Mouse (Mus musculus) thymus, adult 2 months (tissue): ENCODE data around the gene Kif17. TPM values are rescaled to one million over a fixed set of nuclear protein-coding genes. Genes with fewer than 3 reads are reported as not detected.
A peak's percentile ranks its signal among the peaks of the same experiment; 100 is the strongest.

Experiments used
- DNase-seq: peaks from one replicate; pipeline ENCODE4 v3.0.0; 2021
- H3K27ac ChIP-seq: fragments of 200-500 bp; 2 replicates; pipeline ENCODE4 v1.5.1; 2012; ENCODE audit warnings: low read length, control low read depth; ENCODE audit not compliant: control insufficient read depth, insufficient read depth
- H3K27me3 ChIP-seq: fragments of 200-500 bp; 2 replicates; pipeline ENCODE4 v1.6.1; 2012; ENCODE audit warnings: mild to moderate bottlenecking, low read length, moderate library complexity, mixed read lengths; ENCODE audit not compliant: control insufficient read depth, insufficient read depth
- H3K36me3 ChIP-seq: fragments of 200-500 bp; 2 replicates; pipeline ENCODE4 v1.6.1; 2012; ENCODE audit warnings: mild to moderate bottlenecking, low read length, moderate library complexity; ENCODE audit not compliant: control insufficient read depth, insufficient read depth
- H3K4me1 ChIP-seq: fragments of 200-500 bp; replicated peaks from 2 replicates; pipeline ENCODE4 v1.6.1; 2012; ENCODE audit warnings: low read length; ENCODE audit not compliant: control insufficient read depth, insufficient read depth
- H3K4me3 ChIP-seq: fragments of 200-500 bp; 2 replicates; pipeline ENCODE4 v1.5.1; 2012; ENCODE audit warnings: mild to moderate bottlenecking, low read length, control low read depth, moderate library complexity; ENCODE audit not compliant: control insufficient read depth, insufficient read depth
- CTCF ChIP-seq: fragments of 200-500 bp; IDR thresholded peaks from 2 replicates; pipeline ENCODE4 v1.5.1; 2012; ENCODE audit warnings: mild to moderate bottlenecking, control low read depth, low read length, moderate library complexity, borderline replicate concordance; ENCODE audit not compliant: control insufficient read depth, poor library complexity, insufficient read depth; ENCODE audit errors: extremely low read depth
- POLR2A ChIP-seq: fragments of 200-500 bp; IDR thresholded peaks from 2 replicates; pipeline ENCODE4 v1.6.1; 2012; ENCODE audit warnings: mild to moderate bottlenecking, low read length, control low read depth, moderate library complexity; ENCODE audit not compliant: control insufficient read depth, poor library complexity, insufficient read depth; ENCODE audit errors: extremely low read depth
- WGBS: fragments of 180-500 bp; shearing (Covaris S2); methylation state at CpG from one replicate; pipeline ENCODE4 v1.1.7; 2018; 5-methylcytosine and 5-hydroxymethylcytosine counted together
- polyA plus RNA-seq: library from polyadenylated mRNA; depleted of rRNA; stranded (reverse); fragments of >200 nt; gene quantifications from 2 replicates; pipeline ENCODE4 v1.2.3, GENCODE M21; 2012; rRNA removed

Gene Kif17
- polyA plus RNA-seq: 1.3 and 1.6 TPM in 2 replicates

DNA sequence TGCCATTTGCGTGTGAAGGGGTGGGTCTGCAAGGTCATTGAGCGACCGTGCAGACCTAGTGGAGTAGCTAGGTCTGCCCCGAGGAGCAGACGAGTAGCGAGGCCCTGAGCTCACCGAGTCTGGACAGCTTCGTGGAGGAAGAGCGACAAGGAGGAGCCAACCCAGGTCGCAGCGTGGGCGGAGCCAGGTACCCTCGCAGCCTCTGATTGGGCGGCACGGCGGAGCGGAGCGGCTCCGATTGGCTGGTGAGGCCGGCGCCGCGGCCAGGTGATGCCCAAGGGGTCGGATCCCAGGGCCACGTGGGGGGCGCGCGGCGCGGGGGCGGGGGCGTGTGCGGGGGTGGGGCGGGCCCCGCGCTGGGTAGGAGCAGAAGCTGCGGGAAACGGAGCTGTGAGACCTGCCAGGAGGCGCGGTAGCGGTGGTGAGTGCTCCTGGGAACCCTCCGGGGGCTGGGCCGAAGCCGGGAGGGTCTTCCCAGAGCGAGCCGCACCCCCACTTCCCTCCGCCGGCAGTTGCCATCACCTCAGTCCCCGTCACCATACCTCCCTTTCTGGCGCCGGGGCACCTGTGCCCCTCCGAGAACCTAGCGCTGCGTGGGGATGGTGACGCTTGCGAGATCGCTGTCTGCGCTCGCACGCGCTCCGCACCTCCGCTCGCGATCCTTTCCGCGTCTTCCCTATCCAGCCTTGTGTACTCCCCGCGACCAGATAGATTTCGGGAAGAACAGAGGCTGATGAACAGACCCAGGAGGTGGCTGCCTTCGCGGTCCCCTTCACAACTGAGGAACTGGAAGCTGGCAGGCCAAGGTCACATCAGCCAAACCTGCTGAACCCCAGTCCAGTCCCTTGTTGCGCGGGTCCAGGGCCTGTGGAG, at the start of gene Kif17, which contains the start of gene Sh2d5:
Gene Kif17 (plus strand): TSS at position 348 of the 873 bp plus-strand sequence.
Gene Sh2d5 (plus strand): TSS at position 316 of the 873 bp plus-strand sequence.
- Histone ChIP-seq H3K4me1 (peaks cover 31% of the 10 kb centered on the region), H3K27me3 (no peaks in the 10 kb centered on the region; the same call in 1 of the 2 replicates), H3K4me3 (peak within 1 kb of the TSS; percentile 47), H3K36me3 (peaks cover 5% of the 10 kb centered on the region; the same call in 1 of the 2 replicates), H3K27ac (no peak within 1 kb of the TSS)
- WGBS: under 1% methylated on average over 74 of the region's 74 CpGs
- peak; percentile 89 for DNase-seq
- TF ChIP-seq CTCF (no peak), POLR2A (no peak)

DNA sequence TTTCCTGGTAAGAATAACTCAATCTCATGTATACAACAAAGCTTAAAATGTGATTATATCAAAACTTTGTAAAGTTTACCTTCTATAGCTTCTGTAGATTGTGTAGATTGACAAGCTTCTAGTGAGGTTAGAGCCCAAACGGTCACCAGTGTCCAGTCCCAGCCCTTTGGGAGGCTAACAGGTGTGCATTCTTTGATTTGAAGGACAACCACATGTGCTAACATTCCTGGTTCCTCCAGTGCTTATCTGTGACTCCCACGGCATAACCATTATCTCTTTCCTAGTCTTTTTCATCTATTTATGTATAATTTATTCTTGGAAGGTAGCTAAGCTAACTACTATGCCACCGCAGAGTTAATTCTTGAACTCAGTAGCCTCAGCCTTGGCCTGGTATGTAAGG, 49.5 kb upstream of the Kif17 start:
- H3K27me3 ChIP-seq: no peaks in the 10 kb centered on the region
- H3K27ac ChIP-seq: no peak overlapping the region
- TF ChIP-seq CTCF (no peak), POLR2A (no peak)
- H3K4me1 ChIP-seq: no peaks in the 10 kb centered on the region
- H3K36me3 ChIP-seq: peaks cover 64% of the 10 kb centered on the region
- no peak overlapping the region for H3K4me3 ChIP-seq
- DNase-seq: no peak
- WGBS: 97% methylated on average over 3 of the region's 3 CpGs

DNA sequence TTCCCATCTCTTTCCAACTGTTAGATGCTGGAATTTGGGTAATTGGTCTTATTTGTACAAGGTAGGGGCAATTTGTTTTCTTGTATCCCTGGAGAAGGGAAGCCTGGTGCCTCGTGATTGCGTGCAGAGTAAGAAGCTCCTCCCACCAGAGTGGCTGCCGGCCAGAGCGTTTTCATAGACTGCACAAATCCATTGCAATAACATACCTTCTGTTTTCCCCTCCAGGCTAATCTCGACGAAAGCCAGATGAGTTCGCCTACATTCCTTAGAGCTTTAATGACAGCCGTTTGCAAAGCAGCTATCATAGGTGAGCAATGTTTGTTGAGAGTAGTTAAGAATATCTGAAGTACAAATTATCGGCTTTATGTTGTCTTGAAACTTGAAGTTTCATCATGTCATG, 48.5 kb upstream of the Kif17 start:
- Histone ChIP-seq H3K27ac (no peak overlapping the region), H3K36me3 (peaks cover 64% of the 10 kb centered on the region), H3K27me3 (no peaks in the 10 kb centered on the region), H3K4me1 (no peaks in the 10 kb centered on the region), H3K4me3 (no peak overlapping the region)
- no peak for TF ChIP-seq CTCF
- 97% methylated on average over 9 of the region's 9 CpGs for WGBS
- no peak for DNase-seq

DNA sequence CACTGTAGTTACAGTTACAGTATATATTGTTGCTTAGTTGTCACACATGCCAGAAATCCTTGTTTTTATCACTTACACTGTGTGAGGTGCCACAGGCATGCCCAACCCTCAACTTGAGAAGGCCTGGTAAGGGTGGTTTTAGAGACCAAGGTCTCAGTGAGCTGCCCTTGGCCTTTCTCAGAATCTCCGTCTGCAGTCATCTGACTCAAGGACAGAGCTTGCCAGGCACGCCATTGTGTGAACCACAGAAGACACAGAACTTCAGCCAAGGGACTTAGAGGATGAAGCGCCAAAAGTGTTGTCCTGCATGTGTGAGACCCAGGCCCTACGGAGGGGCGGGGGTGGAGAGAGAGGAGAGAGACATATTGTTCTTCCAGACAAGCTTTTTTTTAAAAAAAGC, 40.1 kb upstream of the Kif17 start:
- 98% methylated on average over 5 of the region's 5 CpGs for WGBS
- Histone ChIP-seq H3K36me3 (peaks cover 22% of the 10 kb centered on the region), H3K4me3 (no peak overlapping the region), H3K4me1 (no peaks in the 10 kb centered on the region), H3K27me3 (no peaks in the 10 kb centered on the region), H3K27ac (no peak overlapping the region)
- DNase-seq: no peak
- TF ChIP-seq CTCF (no peak), POLR2A (no peak)

DNA sequence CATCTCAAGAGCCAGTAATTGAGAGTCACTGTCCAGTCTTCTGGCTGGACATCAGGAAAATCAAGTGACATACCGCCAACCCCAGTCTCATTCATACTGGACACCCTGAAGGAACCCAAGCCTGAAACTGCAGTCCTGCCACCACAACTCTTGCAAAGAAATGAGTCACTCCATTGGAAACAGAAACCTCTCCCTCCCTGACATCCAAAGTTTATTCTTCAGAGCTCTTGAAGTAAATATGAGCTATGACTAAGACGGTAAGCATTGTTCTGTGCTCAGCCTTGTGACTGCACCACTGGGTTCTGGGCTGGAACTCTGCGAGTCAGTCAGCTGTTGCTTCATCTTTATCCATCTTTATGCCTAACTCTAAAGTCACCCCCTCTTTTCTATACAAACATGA, 36.4 kb upstream of the Kif17 start:
- Histone ChIP-seq H3K4me1 (peaks cover 10% of the 10 kb centered on the region), H3K27ac (no peak overlapping the region), H3K4me3 (no peak overlapping the region), H3K27me3 (no peaks in the 10 kb centered on the region), H3K36me3 (peaks cover 4% of the 10 kb centered on the region; the same call in 1 of the 2 replicates)
- DNase-seq: no peak
- 88% methylated on average over 3 of the region's 3 CpGs for WGBS
- TF ChIP-seq POLR2A (no peak), CTCF (no peak)

DNA sequence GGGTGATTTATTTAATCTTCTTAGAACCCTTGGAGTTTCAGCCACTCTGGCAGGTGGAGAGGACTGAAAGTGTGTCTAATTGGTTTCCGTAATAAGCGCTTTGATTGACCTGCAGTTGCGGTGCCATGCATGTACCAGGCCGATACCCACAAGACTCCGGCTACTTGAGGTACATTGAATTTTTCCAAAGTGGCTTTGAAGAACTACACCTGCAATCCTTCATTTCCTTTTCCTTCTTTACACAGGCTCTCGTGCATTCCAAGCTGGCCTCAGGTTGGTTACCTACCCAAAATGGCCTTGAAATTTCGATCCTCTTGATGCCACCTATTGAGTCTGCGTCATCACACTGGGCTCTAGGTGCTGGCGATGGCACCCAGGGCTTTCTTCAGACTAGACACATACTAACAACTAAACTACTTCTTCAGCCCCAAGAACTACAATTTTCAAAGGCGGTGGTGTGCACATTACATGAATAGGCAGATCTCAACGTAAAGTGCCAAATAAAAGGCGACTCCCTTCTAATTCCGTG, 34.5 kb upstream of the Kif17 start:
- H3K27me3 ChIP-seq: no peaks in the 10 kb centered on the region
- H3K27ac ChIP-seq: peak overlapping the region; percentile 77
- no peaks in the 10 kb centered on the region for H3K36me3 ChIP-seq
- no peak for DNase-seq
- peak overlapping the region; percentile 71 for H3K4me3 ChIP-seq
- peaks cover 19% of the 10 kb centered on the region for H3K4me1 ChIP-seq
- TF ChIP-seq CTCF: no peak
- no peak for TF ChIP-seq POLR2A
- 49% methylated on average over 13 of the region's 13 CpGs for WGBS
